Mouse (Mus musculus) liver, embryonic 11.5 days (tissue): ENCODE data around the gene Plxnd1. TPM values are rescaled to one million over a fixed set of nuclear protein-coding genes. Genes with fewer than 3 reads are reported as not detected.

ENCODE experiments used
- ATAC-seq: fragments of 200-750 bp; cut with Nextera tagmentation; replicated peaks from 2 replicates; pipeline ENCODE4 v1.8.0; 2017; ENCODE audit warnings: moderate number of reproducible peaks, mild to moderate bottlenecking, moderate TSS enrichment, moderate library complexity; ENCODE audit not compliant: low FRiP score
- DNase-seq: peaks from one replicate; pipeline ENCODE4 v3.0.0-alpha.2; 2017; ENCODE audit warnings: low spot score
- H3K27ac ChIP-seq: fragments of 300-500 bp; sonication (generic); 2 replicates; pipeline ENCODE4 v1.5.1; 2014; ENCODE audit warnings: mild to moderate bottlenecking, low read depth, low read length, control low read depth
- H3K27me3 ChIP-seq: fragments of 300-500 bp; sonication (generic); replicated peaks from 2 replicates; pipeline ENCODE4 v1.6.1; 2014; ENCODE audit warnings: low read length, mixed read lengths; ENCODE audit not compliant: control insufficient read depth, insufficient read depth
- H3K36me3 ChIP-seq: fragments of 300-500 bp; sonication (generic); 2 replicates; pipeline ENCODE4 v1.6.1; 2014; ENCODE audit warnings: mild to moderate bottlenecking, low read length, moderate library complexity, mixed read lengths; ENCODE audit not compliant: control insufficient read depth, insufficient read depth
- H3K4me1 ChIP-seq: fragments of 300-500 bp; sonication (generic); replicated peaks from 2 replicates; pipeline ENCODE4 v1.6.1; 2014; ENCODE audit warnings: low read length, mixed read lengths; ENCODE audit not compliant: control insufficient read depth, insufficient read depth
- H3K4me2 ChIP-seq: fragments of 300-500 bp; sonication (generic); 2 replicates; pipeline ENCODE4 v1.6.1; 2014; ENCODE audit warnings: mild to moderate bottlenecking, control low read depth, moderate library complexity
- H3K4me3 ChIP-seq: fragments of 300-500 bp; sonication (generic); 2 replicates; pipeline ENCODE4 v1.5.1; 2014; ENCODE audit warnings: low read depth, low read length, control low read depth
- H3K9ac ChIP-seq: fragments of 300-500 bp; sonication (generic); 2 replicates; pipeline ENCODE4 v1.6.1; 2014; ENCODE audit warnings: low read depth, low read length, control low read depth
- H3K9me3 ChIP-seq: fragments of 300-500 bp; sonication (generic); 2 replicates; pipeline ENCODE4 v1.6.1; 2016; ENCODE audit warnings: low read length, inconsistent platforms, mixed read lengths; ENCODE audit not compliant: control insufficient read depth
- WGBS: fragments of 180-500 bp; shearing (Covaris S2); extraction: QIAGEN DNeasy Blood & Tissue Kit; methylation state at CpG from one replicate; pipeline ENCODE4 v1.1.7; 2014; 5-methylcytosine and 5-hydroxymethylcytosine counted together
- polyA plus RNA-seq: library from polyadenylated mRNA; unstranded; fragments of >200 nt; fragmentation: Nextera tagmentation; extraction: Ambion mirVana; gene quantifications from 2 replicates; pipeline ENCODE4 v1.2.1, GENCODE M21; 2014

Plxnd1 gene
- polyA plus RNA-seq, 1 experiment from 2014 or later = 27.8 TPM

DNA sequence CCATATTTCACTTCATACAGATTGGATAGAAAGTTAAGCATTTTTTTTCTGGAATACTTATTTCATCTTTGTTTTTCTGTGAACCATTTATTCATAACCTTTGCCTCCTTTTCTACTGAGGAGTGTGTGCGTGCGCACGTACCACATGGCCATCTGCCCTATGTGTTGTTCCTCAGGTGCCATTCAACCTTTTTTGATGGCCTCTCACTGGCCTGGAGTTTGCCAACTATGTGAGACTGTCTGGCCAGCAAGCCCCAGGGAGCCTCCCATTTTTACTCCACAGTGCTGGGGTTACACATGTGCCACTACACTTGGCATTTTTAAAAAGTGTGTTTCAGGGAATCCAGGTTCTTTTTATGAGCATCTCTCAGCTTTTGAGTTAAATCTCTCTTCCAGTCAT is 21.1 kb upstream of the Plxnd1 start:
- Histone ChIP-seq H3K27me3 (no peaks in the 10 kb centered on the region), H3K27ac (no peak overlapping the region), H3K4me3 (no peak overlapping the region), H3K4me1 (no peaks in the 10 kb centered on the region), H3K36me3 (no peaks in the 10 kb centered on the region), H3K9me3 (no peaks in the 10 kb centered on the region), H3K4me2 (no peak overlapping the region), H3K9ac (no peak overlapping the region)
- DNase-seq (no peak), ATAC-seq (no peak)
- WGBS = 94% methylated on average over 3 of the region's 3 CpGs

DNA sequence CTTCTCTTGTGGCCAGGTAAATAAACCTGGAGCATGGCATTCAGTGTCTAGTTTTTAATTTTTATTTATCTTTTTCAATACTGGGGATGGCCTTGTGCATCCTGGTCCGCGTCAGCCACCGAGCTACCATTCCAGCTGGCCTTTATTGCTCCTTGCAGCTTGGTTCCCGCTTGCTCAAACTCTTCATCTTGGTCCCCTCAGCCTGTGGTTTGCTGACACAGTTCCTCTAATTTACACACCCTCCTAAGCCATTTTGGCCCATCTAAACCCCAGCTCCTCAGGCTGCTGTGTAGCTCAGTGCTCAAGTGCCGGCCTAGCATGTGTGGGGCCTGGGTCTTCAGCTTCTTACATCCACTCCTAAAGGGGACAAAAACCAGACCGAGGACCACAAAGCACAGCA is 19.3 kb upstream of the Plxnd1 start:
- H3K9me3 ChIP-seq = no peaks in the 10 kb centered on the region
- DNase-seq = no peak
- no peaks in the 10 kb centered on the region for H3K4me1 ChIP-seq
- ATAC-seq = no peak
- H3K36me3 ChIP-seq = no peaks in the 10 kb centered on the region
- H3K4me3 ChIP-seq = no peak overlapping the region
- no peak overlapping the region for H3K4me2 ChIP-seq
- H3K27me3 ChIP-seq = no peaks in the 10 kb centered on the region
- no peak overlapping the region for H3K9ac ChIP-seq
- H3K27ac ChIP-seq = no peak overlapping the region
- 73% methylated on average over 6 of the region's 6 CpGs for WGBS

DNA sequence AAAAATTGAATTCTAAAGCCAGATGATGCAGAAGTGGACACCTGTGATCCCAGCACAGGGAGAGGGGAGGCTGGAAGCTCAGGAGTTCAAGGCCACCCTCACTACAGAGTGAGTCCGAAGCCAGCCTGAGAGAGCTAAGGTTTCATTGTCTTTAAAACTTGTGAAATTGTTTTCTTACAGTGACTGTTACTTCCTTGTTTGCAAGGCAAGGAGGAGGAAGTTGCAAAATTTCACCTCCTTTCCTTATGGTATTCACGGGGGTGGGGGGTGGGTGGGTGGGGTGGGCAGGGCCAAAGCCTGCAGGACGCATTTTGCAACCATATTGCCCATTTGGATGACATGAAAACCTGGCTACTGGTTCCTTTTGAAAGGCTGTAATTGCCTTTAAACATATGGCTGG is 18.9 kb upstream of the Plxnd1 start:
- H3K4me3 ChIP-seq = no peak overlapping the region
- no peak for ATAC-seq
- H3K4me1 ChIP-seq = no peaks in the 10 kb centered on the region
- H3K9me3 ChIP-seq = no peaks in the 10 kb centered on the region
- 54% methylated on average over 3 of the region's 3 CpGs for WGBS
- no peak overlapping the region for H3K27ac ChIP-seq
- H3K36me3 ChIP-seq = no peaks in the 10 kb centered on the region
- no peak overlapping the region for H3K4me2 ChIP-seq
- no peak for DNase-seq
- no peaks in the 10 kb centered on the region for H3K27me3 ChIP-seq
- H3K9ac ChIP-seq = no peak overlapping the region

DNA sequence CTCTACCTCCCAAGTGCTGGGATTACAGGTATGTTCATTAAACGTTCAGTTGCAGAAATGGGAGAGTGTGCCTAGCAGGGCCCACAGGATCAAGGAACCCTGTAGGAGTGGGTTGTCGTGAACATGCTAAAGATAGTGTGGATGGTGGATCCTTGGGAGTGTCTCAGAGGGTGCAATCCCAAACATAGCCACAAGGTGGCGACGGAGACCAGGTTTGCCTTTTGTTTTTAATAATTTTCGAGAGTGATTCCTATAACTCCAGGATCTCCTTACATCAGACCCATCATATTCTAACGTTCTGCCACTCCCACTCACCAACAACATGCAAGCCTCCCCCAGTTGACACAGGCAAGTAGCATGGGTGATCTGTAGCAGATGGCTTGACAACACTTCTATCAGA is 15.7 kb upstream of the Plxnd1 start:
- H3K4me1 ChIP-seq = peaks cover 8% of the 10 kb centered on the region
- DNase-seq (peak; percentile 75), ATAC-seq (no peak)
- H3K27me3 ChIP-seq = no peaks in the 10 kb centered on the region
- H3K36me3 ChIP-seq = no peaks in the 10 kb centered on the region
- no peak overlapping the region for H3K4me3 ChIP-seq
- 4% methylated on average over 6 of the region's 6 CpGs for WGBS
- H3K27ac ChIP-seq = no peak overlapping the region
- H3K9me3 ChIP-seq = no peaks in the 10 kb centered on the region
- H3K4me2 ChIP-seq = no peak overlapping the region
- H3K9ac ChIP-seq = no peak overlapping the region

DNA sequence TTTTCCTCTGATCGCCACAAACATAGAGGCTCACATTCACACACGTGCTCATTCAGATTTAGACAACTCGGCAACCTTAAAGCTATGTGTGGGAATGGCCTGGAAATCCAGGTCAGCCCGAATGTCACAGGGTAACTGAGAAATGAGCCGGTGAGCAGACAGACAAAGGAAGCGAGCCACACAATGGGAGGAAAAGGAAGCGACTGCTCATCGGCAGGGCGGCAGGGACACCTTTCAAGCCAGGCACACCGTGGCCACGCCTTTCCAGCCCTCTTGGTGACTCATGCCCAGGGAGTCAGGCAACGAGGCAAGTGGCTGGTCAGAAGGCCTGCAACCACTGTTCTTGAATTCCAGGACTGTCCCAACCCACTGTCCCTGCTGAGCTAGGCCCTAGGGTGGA is 14.6 kb upstream of the Plxnd1 start:
- DNase-seq (peak; percentile 35), ATAC-seq (no peak)
- no peaks in the 10 kb centered on the region for H3K9me3 ChIP-seq

DNA sequence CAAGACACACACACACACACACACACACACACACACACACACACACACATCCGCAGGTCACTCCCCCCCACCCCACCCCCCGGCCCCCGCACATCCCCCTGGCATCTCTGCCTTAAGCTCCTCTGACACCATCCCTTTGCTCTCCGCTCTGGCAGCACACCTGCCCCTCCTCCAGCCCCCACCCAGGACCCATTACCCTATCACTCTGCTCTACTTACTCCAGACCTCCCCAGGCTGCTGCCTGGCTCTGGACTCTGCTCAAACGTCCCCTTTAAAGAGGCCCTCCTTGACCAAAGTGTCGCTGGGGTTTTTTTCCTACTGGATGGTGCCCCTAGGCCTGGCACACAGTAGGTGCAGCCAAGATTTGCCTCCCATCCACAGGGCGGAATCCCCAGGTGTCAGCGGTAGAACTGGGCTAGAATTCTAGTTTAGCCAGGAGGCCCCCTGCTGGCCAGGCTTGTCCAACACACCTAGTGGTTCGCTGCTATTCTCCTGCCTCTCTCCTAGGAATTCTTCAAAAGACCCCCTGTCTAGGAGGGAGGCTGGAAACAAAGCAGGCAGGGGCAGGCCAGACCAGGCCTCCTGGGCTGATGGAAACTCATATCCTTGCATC is 12.9 kb upstream of the Plxnd1 start:
- H3K9me3 ChIP-seq = no peaks in the 10 kb centered on the region
- ATAC-seq (peak; percentile 12; the same call in 1 of the 2 replicates), DNase-seq (peak; percentile 76)
- H3K4me1 ChIP-seq = peaks cover 30% of the 10 kb centered on the region
- H3K4me3 ChIP-seq = no peak overlapping the region
- no peaks in the 10 kb centered on the region for H3K36me3 ChIP-seq
- H3K4me2 ChIP-seq = no peak overlapping the region; the same call in 1 of the 2 replicates
- no peaks in the 10 kb centered on the region for H3K27me3 ChIP-seq
- WGBS = 16% methylated on average over 9 of the region's 9 CpGs
- H3K9ac ChIP-seq = no peak overlapping the region
- H3K27ac ChIP-seq = no peak overlapping the region

More for the DNA sequence above, 14.6 kb upstream of the Plxnd1 start:
- no peaks in the 10 kb centered on the region for H3K27me3 ChIP-seq
- no peak overlapping the region for H3K4me3 ChIP-seq
- no peak overlapping the region for H3K27ac ChIP-seq
- peaks cover 15% of the 10 kb centered on the region for H3K4me1 ChIP-seq
- no peak overlapping the region for H3K4me2 ChIP-seq
- WGBS = 49% methylated on average over 12 of the region's 12 CpGs
- no peak overlapping the region for H3K9ac ChIP-seq
- H3K36me3 ChIP-seq = no peaks in the 10 kb centered on the region

DNA sequence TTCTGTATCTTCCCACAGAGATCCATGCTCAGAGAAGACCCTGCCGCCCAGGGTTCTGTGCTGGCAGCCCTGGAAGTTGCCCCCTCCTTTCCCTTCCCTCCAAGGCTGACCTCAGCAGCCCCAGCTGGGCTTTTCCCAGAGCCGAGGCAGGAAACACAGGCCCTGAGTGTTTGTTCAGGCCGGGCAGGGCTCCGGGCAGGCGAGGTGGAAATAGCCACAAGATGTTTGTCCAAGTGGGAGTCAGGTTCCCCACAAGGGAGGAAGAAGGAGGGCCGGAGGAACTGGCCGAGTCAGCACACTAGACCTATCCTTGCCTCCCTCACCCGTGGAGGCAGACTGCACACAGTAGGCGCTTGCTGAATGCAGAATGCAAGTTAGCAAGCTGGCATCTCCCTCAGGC is 11.9 kb upstream of the Plxnd1 start:
- Histone ChIP-seq H3K4me3 (no peak overlapping the region), H3K4me2 (no peak overlapping the region; the same call in 1 of the 2 replicates), H3K36me3 (no peaks in the 10 kb centered on the region), H3K4me1 (peaks cover 38% of the 10 kb centered on the region), H3K9ac (0 out of 2 replicates have a peak overlapping the region, but pooled peaks have one; percentile 9), H3K27ac (peak overlapping the region; percentile 55), H3K9me3 (no peaks in the 10 kb centered on the region), H3K27me3 (no peaks in the 10 kb centered on the region)
- WGBS = 38% methylated on average over 9 of the region's 9 CpGs
- ATAC-seq (no peak), DNase-seq (peak; percentile 37)

DNA sequence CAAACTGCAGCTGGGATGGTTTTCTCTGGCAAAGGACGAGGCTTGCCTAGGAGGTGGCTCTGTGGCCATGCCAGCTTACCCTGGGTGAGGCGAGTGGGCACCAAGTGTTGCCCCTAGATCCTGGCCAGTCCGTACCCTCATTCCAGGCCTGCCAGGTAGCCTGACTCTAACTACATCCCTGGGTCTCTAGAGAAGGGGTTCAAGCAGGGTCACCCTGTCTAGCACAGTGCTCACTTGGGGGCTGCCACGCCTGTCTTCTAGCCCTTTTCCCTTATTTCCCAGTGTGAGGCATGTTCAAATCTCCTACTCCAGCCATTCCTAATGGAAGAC is 11.1 kb upstream of the Plxnd1 start:
- Histone ChIP-seq H3K4me1 (peaks cover 38% of the 10 kb centered on the region), H3K27ac (peak overlapping the region; percentile 55; the same call in 1 of the 2 replicates), H3K4me3 (no peak overlapping the region), H3K9ac (no peak overlapping the region), H3K9me3 (no peaks in the 10 kb centered on the region), H3K4me2 (no peak overlapping the region), H3K36me3 (no peaks in the 10 kb centered on the region), H3K27me3 (no peaks in the 10 kb centered on the region)
- ATAC-seq (no peak), DNase-seq (no peak)
- 88% methylated on average over 4 of the region's 4 CpGs for WGBS

DNA sequence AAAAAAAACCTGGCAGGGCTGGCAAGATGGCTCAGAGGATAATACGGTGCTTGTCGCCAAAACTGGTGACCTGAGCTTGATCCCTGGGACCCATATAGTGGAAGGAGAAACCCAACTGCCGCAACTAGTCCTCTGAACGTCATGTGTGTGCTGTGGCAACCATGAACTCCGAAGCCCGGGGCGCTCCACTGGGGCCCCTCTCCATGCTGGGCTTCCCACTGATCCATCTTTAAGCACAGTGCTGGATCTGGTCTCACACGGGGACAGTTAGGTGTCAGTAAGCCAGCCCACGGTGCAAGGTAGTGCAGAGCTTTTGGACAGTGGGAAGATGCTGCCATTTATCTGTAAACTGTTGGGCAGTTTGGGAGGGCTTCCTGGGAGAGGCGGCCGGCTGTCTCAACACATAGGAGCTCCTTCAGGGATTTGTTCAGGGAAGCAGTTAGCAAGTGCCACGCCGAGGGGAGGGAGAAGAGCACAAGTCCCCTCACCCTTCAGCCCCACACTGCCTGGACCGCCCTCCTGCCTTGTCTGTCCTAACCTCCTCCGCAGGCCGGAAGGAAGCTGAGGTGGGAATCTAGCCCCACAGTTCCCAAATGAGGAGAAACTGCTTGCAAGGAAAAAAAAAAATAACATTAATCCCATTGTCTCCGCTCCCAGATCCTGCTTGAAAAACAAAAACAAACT is 10.6 kb upstream of the Plxnd1 start:
- ATAC-seq (no peak), DNase-seq (no peak)
- Histone ChIP-seq H3K27me3 (no peaks in the 10 kb centered on the region), H3K4me2 (no peak overlapping the region), H3K36me3 (no peaks in the 10 kb centered on the region), H3K9ac (no peak overlapping the region), H3K4me1 (peaks cover 38% of the 10 kb centered on the region), H3K4me3 (no peak overlapping the region), H3K27ac (peak overlapping the region; percentile 49; the same call in 1 of the 2 replicates), H3K9me3 (no peaks in the 10 kb centered on the region)
- WGBS = 73% methylated on average over 17 of the region's 17 CpGs
